Mouse (Mus musculus) embryonic facial prominence, embryonic 15.5 days (tissue): ENCODE measurements around the gene Sgf29. TPM values are rescaled to one million over a fixed set of nuclear protein-coding genes. Genes with fewer than 3 reads are reported as not detected.

Source experiments
- ATAC-seq: fragments of 200-750 bp; cut with Nextera tagmentation; 2 replicates; pipeline ENCODE4 v1.8.0; 2017; ENCODE audit warnings: low read depth, moderate TSS enrichment; ENCODE audit not compliant: insufficient number of reproducible peaks, low FRiP score, low TSS enrichment
- H3K27ac ChIP-seq: fragments of 300-500 bp; sonication (generic); replicated peaks from 2 replicates; pipeline ENCODE4 v1.5.1; 2015; ENCODE audit warnings: mild to moderate bottlenecking, inconsistent platforms
- H3K27me3 ChIP-seq: fragments of 300-500 bp; sonication (generic); 2 replicates; pipeline ENCODE4 v1.6.1; 2015; ENCODE audit warnings: inconsistent platforms
- H3K36me3 ChIP-seq: fragments of 300-500 bp; sonication (generic); 2 replicates; pipeline ENCODE4 v1.6.1; 2015; ENCODE audit warnings: mild to moderate bottlenecking, inconsistent platforms
- H3K4me1 ChIP-seq: fragments of 300-500 bp; sonication (generic); 2 replicates; pipeline ENCODE4 v1.6.1; 2015; ENCODE audit warnings: inconsistent platforms
- H3K4me2 ChIP-seq: fragments of 300-500 bp; sonication (generic); replicated peaks from 2 replicates; pipeline ENCODE4 v1.6.1; 2015; ENCODE audit warnings: mild to moderate bottlenecking, inconsistent platforms
- H3K4me3 ChIP-seq: fragments of 300-500 bp; sonication (generic); replicated peaks from 2 replicates; pipeline ENCODE4 v1.5.1; 2015; ENCODE audit warnings: mild to moderate bottlenecking, inconsistent platforms
- H3K9ac ChIP-seq: fragments of 300-500 bp; sonication (generic); 2 replicates; pipeline ENCODE4 v1.6.1; 2015; ENCODE audit warnings: inconsistent platforms
- H3K9me3 ChIP-seq: fragments of 300-500 bp; sonication (generic); replicated peaks from 2 replicates; pipeline ENCODE4 v1.6.1; 2016; ENCODE audit warnings: inconsistent platforms
- WGBS: fragments of 180-500 bp; shearing (Covaris S2); methylation state at CpG from one replicate; pipeline ENCODE4 v1.1.7; 2015; 5-methylcytosine and 5-hydroxymethylcytosine counted together
- polyA plus RNA-seq: library from polyadenylated mRNA; unstranded; fragments of >200 nt; fragmentation: Nextera tagmentation; extraction: Ambion mirVana; gene quantifications from 2 replicates; pipeline ENCODE4 v1.2.1, GENCODE M21; 2015

The Sgf29 gene
- polyA plus RNA-seq, 1 experiment from 2014 or later = 43.4 TPM

GRCm38 (mm10) chr7:126624774-126625173 lies 24.3 kb upstream of the Sgf29 start:
- H3K4me3 ChIP-seq = peak overlapping the region; percentile 10; the same call in 1 of the 2 replicates
- 65% methylated on average over 16 of the region's 16 CpGs for whole genome bisulfite sequencing
- peaks cover 22% of the 10 kb centered on the region for H3K4me1 ChIP-seq
- no peak for ATAC-seq
- peak overlapping the region; percentile 6; the same call in 1 of the 2 replicates for H3K4me2 ChIP-seq
- H3K27me3 ChIP-seq = no peaks in the 10 kb centered on the region
- H3K36me3 ChIP-seq = no peaks in the 10 kb centered on the region
- H3K27ac ChIP-seq = 0 out of 2 replicates have a peak overlapping the region, but pooled peaks have one; percentile 5
- H3K9me3 ChIP-seq = no peaks in the 10 kb centered on the region
- no peak overlapping the region for H3K9ac ChIP-seq

- Histone ChIP-seq H3K36me3 (no peaks in the 10 kb centered on the region), H3K27me3 (no peaks in the 10 kb centered on the region), H3K27ac (peak overlapping the region; percentile 5; the same call in 1 of the 2 replicates), H3K4me2 (no peak overlapping the region), H3K9ac (no peak overlapping the region), H3K4me1 (peaks cover 22% of the 10 kb centered on the region), H3K9me3 (no peaks in the 10 kb centered on the region), H3K4me3 (peak overlapping the region; percentile 10; the same call in 1 of the 2 replicates)
- WGBS = 33% methylated on average over 6 of the region's 6 CpGs
- ATAC-seq = peak; percentile 80
Measured at GRCm38 (mm10) chr7:126625369-126625768, 23.7 kb upstream of the Sgf29 start.

DNA sequence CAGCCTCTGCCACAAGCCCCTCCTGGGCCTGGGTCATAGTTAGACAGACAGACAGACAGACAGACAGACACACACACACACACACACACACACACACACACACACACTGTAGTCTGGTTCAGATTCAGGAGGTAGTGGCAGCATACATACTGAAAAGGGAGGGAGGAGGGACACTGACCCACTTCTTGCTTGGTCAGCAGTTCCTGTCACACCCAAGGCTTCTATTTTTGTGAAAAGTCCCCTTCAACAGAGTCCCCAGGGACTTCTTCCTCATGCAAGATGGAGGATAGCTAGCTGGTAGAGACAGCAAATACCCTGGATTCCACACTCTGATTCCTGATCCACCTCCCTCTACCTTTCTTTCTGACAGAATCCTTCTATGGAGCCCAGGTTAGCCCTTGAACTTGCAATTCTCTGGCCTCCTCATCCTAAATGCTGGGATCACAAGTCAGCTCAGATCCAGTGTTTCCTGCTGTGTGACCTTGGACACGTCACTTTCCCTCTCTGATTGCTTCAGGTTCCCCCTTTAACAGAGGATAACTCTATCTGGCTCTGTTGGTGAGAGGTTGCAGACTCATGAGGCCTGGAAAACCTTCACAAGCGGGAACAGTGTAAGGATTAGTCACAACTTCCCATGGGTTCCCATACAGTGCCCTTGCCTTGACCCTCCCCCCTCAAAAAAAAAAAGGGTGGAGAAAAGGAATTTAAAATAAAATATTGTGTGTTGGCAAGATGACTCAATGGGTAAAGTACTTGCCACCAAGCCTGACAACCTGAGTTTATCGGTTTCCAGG lies 23.1 kb upstream of the Sgf29 start:
- Histone ChIP-seq H3K27me3 (no peaks in the 10 kb centered on the region), H3K9me3 (no peaks in the 10 kb centered on the region), H3K27ac (no peak overlapping the region), H3K36me3 (no peaks in the 10 kb centered on the region), H3K4me2 (no peak overlapping the region), H3K4me3 (no peak overlapping the region), H3K9ac (no peak overlapping the region), H3K4me1 (peaks cover 22% of the 10 kb centered on the region)
- 86% methylated on average over 3 of the region's 3 CpGs for WGBS
- ATAC-seq = no peak

DNA sequence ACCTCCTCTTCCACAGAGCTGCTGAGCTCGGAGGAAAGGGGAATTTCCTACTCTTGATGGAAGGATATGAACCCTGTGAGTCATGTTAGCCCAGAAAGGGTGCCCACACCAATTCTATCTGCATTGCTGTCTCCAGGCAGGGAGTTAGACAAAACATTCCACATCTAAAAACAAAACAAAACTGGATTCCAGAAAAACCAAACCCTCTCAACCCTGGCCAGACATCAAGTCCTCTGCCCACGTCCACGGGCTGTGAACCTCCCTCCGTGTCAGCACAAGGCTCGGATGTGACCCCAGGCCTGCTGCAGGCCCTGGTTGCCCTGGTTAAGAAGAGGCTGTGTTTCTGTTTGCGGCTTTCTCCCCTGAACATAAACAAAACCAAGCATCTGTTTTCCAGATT lies 21.0 kb upstream of the Sgf29 start:
- WGBS = 32% methylated on average over 6 of the region's 6 CpGs
- Histone ChIP-seq H3K4me2 (no peak overlapping the region), H3K36me3 (no peaks in the 10 kb centered on the region), H3K4me3 (no peak overlapping the region), H3K27me3 (no peaks in the 10 kb centered on the region), H3K4me1 (peaks cover 22% of the 10 kb centered on the region), H3K9me3 (no peaks in the 10 kb centered on the region), H3K9ac (no peak overlapping the region), H3K27ac (peak overlapping the region; percentile 73)
- peak; percentile 49; the same call in 1 of the 2 replicates for ATAC-seq

- no peak for ATAC-seq
- H3K4me3 ChIP-seq = no peak overlapping the region
- H3K36me3 ChIP-seq = no peaks in the 10 kb centered on the region
- no peak overlapping the region for H3K4me2 ChIP-seq
- WGBS = 58% methylated on average over 3 of the region's 3 CpGs
- peaks cover 22% of the 10 kb centered on the region for H3K4me1 ChIP-seq
- no peak overlapping the region for H3K27ac ChIP-seq
- H3K9ac ChIP-seq = no peak overlapping the region
- H3K9me3 ChIP-seq = no peaks in the 10 kb centered on the region
- no peaks in the 10 kb centered on the region for H3K27me3 ChIP-seq
Measured at GRCm38 (mm10) chr7:126629915-126630314, 19.2 kb upstream of the Sgf29 start.

- Histone ChIP-seq H3K4me1 (peaks cover 12% of the 10 kb centered on the region; the same call in 1 of the 2 replicates), H3K4me2 (no peak within 1 kb of the TSS), H3K27me3 (no peaks in the 10 kb centered on the region), H3K4me3 (no peak within 1 kb of the TSS), H3K36me3 (no peaks in the 10 kb centered on the region), H3K27ac (no peak within 1 kb of the TSS), H3K9ac (no peak within 1 kb of the TSS), H3K9me3 (no peaks in the 10 kb centered on the region)
- no peak for ATAC-seq
- WGBS = 86% methylated on average over 4 of the region's 4 CpGs
Measured at GRCm38 (mm10) chr7:126630824-126631518, 18.1 kb upstream of the Sgf29 start, which contains the start of gene Nupr1. Nupr1 (minus strand) TSS chr7:126630861.

DNA sequence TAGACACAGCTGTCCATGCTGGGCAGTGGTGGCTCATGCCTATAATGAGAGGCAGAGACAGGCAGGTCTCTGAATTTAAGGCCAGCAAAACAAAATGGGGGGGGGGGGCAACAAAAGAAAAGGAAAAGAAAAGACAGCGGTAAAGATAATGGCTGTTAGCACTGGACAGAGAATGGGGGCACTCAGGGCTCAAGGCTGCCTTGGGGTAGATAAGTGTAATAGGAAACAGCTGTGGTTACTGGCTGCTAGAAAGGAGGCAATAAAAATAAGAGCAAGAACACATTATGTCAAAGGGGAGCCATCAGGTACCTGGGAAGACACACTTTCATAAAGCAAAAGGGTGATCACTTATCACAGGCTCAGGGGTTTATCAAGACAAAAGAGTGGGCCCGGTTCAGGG lies 16.6 kb upstream of the Sgf29 start:
- 70% methylated on average over 2 of the region's 2 CpGs for WGBS
- Histone ChIP-seq H3K36me3 (no peaks in the 10 kb centered on the region), H3K9me3 (no peaks in the 10 kb centered on the region), H3K27me3 (no peaks in the 10 kb centered on the region), H3K9ac (no peak overlapping the region), H3K27ac (no peak overlapping the region), H3K4me3 (no peak overlapping the region), H3K4me2 (no peak overlapping the region), H3K4me1 (peaks cover 11% of the 10 kb centered on the region; the same call in 1 of the 2 replicates)
- ATAC-seq = no peak

GRCm38 (mm10) chr7:126635375-126635774 lies 13.7 kb upstream of the Sgf29 start:
- no peak for ATAC-seq
- no peak overlapping the region for H3K27ac ChIP-seq

GRCm38 (mm10) chr7:126636733-126637520 lies 12.2 kb upstream of the Sgf29 start:
- Histone ChIP-seq H3K27ac (no peak overlapping the region), H3K27me3 (no peaks in the 10 kb centered on the region), H3K36me3 (no peaks in the 10 kb centered on the region), H3K4me1 (no peaks in the 10 kb centered on the region), H3K4me3 (no peak overlapping the region), H3K4me2 (no peak overlapping the region), H3K9me3 (no peaks in the 10 kb centered on the region), H3K9ac (no peak overlapping the region)
- WGBS = 13% methylated on average over 4 of the region's 4 CpGs
- ATAC-seq = no peak

More at GRCm38 (mm10) chr7:126635375-126635774, 13.7 kb upstream of the Sgf29 start:
- no peak overlapping the region for H3K9ac ChIP-seq
- no peaks in the 10 kb centered on the region for H3K27me3 ChIP-seq
- no peaks in the 10 kb centered on the region for H3K36me3 ChIP-seq
- no peak overlapping the region for H3K4me2 ChIP-seq
- no peaks in the 10 kb centered on the region for H3K9me3 ChIP-seq
- no peak overlapping the region for H3K4me3 ChIP-seq
- no peaks in the 10 kb centered on the region for H3K4me1 ChIP-seq

DNA sequence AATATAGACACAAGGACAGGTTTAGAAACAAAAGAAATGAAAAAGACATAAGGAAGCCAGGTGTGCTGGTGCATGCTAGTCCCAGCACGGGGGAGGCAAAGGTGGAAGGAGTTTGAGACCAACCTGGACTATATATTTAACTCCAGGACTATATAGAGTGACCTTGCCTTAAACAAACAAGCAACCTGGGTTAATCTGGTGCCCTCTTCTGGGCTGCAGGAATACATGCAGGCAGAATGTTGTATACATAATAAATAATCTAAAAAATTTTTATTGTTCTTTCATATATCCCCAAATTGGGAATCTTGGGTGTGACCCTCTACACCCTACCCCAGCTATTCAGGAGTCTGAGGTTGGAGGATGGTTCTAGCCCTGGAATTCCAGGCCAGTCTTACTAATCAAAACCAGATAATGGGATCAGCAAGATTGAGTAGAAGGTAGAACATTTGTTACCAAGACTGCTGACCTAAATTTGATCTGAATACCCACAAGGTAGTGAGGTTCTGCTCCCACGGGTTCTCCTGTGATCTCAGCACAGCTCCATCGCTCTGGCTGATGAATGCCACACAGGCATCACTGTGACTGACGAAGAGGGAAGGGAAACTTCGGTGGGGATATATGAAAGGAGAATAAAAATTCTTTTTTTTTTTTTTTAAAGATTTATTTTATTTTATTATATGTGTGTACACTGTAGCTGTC lies 6.4 kb upstream of the Sgf29 start:
- Histone ChIP-seq H3K4me1 (no peaks in the 10 kb centered on the region), H3K4me3 (no peak overlapping the region), H3K4me2 (no peak overlapping the region), H3K36me3 (no peaks in the 10 kb centered on the region), H3K27me3 (no peaks in the 10 kb centered on the region), H3K27ac (no peak overlapping the region), H3K9ac (no peak overlapping the region), H3K9me3 (no peaks in the 10 kb centered on the region)
- ATAC-seq = no peak
- WGBS = 67% methylated on average over 5 of the region's 5 CpGs
